Mouse (Mus musculus): ENCODE measurements at regions not wholly inside any gene's neighbourhood (a gene's known extent, or its start where the extent isn't known, plus 50 kb on each side); places are given as distances from the start of the nearest gene placed in this dataset.

- H3K4me3 ChIP-seq (ENCODE audit: low read depth, low read length) = no peak overlapping the region
- WGBS = 59% methylated on average over 7 of the region's 7 CpGs
- no peaks in the 10 kb centered on the region for H3K27me3 ChIP-seq (ENCODE audit: control insufficient read depth, insufficient read depth, low read length)
- TF ChIP-seq POLR2A (IDR thresholded peaks at IDR 0.05; ENCODE audit: low read depth, low read length) (no peak), CTCF (IDR thresholded peaks at IDR 0.05; ENCODE audit: extremely low read depth, insufficient read length, insufficient replicate concordance, low read depth, low read length) (no peak)
- no peaks in the 10 kb centered on the region for H3K36me3 ChIP-seq (ENCODE audit: control insufficient read depth, insufficient read depth, low read length)
- no peak overlapping the region for H3K27ac ChIP-seq (ENCODE audit: insufficient read depth, low read depth, low read length)
- no peaks in the 10 kb centered on the region for H3K4me1 ChIP-seq (ENCODE audit: control insufficient read depth, insufficient read depth, insufficient read length, low read length)
Measured at GRCm38 (mm10) chr16:87834296-87834695, 135.6 kb downstream of the Bach1 start.

GRCm38 (mm10) chr16:87840949-87841546 is 142.3 kb downstream of the Bach1 start:
- no peaks in the 10 kb centered on the region for H3K36me3 ChIP-seq (ENCODE audit: control insufficient read depth, insufficient read depth, low read length)
- 11% methylated on average over 16 of the region's 16 CpGs for WGBS
- no peak for TF ChIP-seq POLR2A (IDR thresholded peaks at IDR 0.05; ENCODE audit: low read depth, low read length)
- peak; percentile 94 for TF ChIP-seq CTCF (IDR thresholded peaks at IDR 0.05; ENCODE audit: extremely low read depth, insufficient read length, insufficient replicate concordance, low read depth, low read length)
- no peaks in the 10 kb centered on the region for H3K27me3 ChIP-seq (ENCODE audit: control insufficient read depth, insufficient read depth, low read length)
- H3K4me3 ChIP-seq (ENCODE audit: low read depth, low read length) = no peak overlapping the region
- no peak overlapping the region for H3K27ac ChIP-seq (ENCODE audit: insufficient read depth, low read depth, low read length)
- no peaks in the 10 kb centered on the region for H3K4me1 ChIP-seq (ENCODE audit: control insufficient read depth, insufficient read depth, insufficient read length, low read length)

Measured in small intestine, adult 2 months (tissue).